Mouse (Mus musculus): ENCODE measurements around the gene Arhgef12.

DNA sequence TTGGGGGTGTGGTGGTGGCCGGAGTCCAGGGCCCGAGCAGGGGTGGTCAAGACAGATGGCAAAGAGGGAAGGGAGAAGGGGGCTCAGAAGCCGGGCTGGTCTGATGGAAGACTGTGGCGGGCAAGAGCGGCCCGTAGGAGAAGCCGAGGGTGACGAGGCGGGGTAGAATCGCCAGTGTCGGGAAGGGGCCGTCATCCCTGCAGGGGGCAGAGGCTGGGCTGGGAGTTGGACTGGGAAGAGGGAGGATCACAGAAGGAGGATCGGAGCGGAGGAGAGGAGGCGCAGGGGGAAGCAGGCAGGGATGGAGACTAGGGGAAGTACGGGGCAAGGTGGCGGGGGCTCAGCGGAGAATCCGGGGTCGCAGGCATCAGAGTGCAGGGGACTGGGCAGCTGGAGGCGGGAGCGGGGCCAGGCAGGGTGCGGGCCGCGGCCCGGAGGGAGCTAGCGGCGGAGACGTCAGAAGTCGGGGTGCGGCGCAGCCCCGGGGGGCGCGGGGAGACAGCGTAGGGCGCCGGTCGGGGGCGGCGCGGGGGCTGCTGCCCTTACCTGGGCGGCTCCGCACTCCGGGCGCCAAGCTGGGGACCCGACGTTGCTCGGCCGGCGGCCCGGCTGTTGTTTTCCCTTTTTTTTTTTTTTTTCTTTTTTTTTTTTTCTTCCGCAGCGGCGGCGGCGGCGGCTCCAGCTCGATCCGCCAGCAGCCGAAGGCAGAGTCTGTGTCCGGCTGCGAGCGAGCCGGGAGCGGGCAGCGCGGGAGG lies 163.1 kb downstream of the Arhgef12 start, which contains the start of gene Grik4:
- no peak for TF ChIP-seq CTCF (IDR thresholded peaks at IDR 0.05; ENCODE audit: extremely low read depth, insufficient read length, insufficient replicate concordance, low read depth, low read length)
- TF ChIP-seq POLR2A (IDR thresholded peaks at IDR 0.05; ENCODE audit: low read depth, low read length), result no peak
